Mouse (Mus musculus) C2C12 (cell line): Measurements from ENCODE around the gene Speg.

Experiments used
- CTCF ChIP-seq: IDR thresholded peaks from one replicate; pipeline ENCODE4 v1.5.1; 2011; ENCODE audit not compliant: control insufficient read depth, insufficient read depth, insufficient read length
- MYOD1 ChIP-seq: IDR thresholded peaks from one replicate; pipeline ENCODE4 v1.6.1; 2011; ENCODE audit warnings: low read depth; ENCODE audit not compliant: control insufficient read depth, insufficient read length

GRCm38 (mm10) chr1:75443247-75444024, 68.3 kb downstream of the Speg start:
- TF ChIP-seq MYOD1 (no peak), CTCF (no peak)
